Mouse (Mus musculus) cerebellum, adult 9-11 months (tissue): Measurements from ENCODE around the gene Apod.

Experiments used
- DNase-seq: peaks from one replicate; pipeline ENCODE4 v3.0.0; 2022

Apod gene

GRCm38 (mm10) chr16:31278581-31278980 lies 36.0 kb downstream of the Apod start:
- no peak for DNase-seq

- DNase-seq = no peak
Observed at GRCm38 (mm10) chr16:31278081-31278480, 36.5 kb downstream of the Apod start.

- no peak for DNase-seq
Observed at GRCm38 (mm10) chr16:31276962-31277361, 37.6 kb downstream of the Apod start.

- peak; percentile 70 for DNase-seq
Observed at GRCm38 (mm10) chr16:31276539-31276938, 38.1 kb downstream of the Apod start.

- DNase-seq = peak; percentile 90
Observed at GRCm38 (mm10) chr16:31274674-31275460, 39.7 kb downstream of the Apod start, which contains the start of gene Ppp1r2. Gene Ppp1r2 (minus strand): TSS chr16:31275277.

GRCm38 (mm10) chr16:31274084-31274483 lies 40.5 kb downstream of the Apod start:
- DNase-seq = no peak

- DNase-seq = no peak
Observed at GRCm38 (mm10) chr16:31266692-31267091, 47.9 kb downstream of the Apod start.

GRCm38 (mm10) chr16:31256151-31256550 lies 58.5 kb downstream of the Apod start:
- DNase-seq = no peak

- DNase-seq = no peak
Observed at GRCm38 (mm10) chr16:31255685-31256084, 58.9 kb downstream of the Apod start.

GRCm38 (mm10) chr16:31249401-31249800 lies 65.2 kb downstream of the Apod start:
- DNase-seq = no peak

- no peak for DNase-seq
Observed at GRCm38 (mm10) chr16:31248717-31249116, 65.9 kb downstream of the Apod start.

- DNase-seq = no peak
Observed at GRCm38 (mm10) chr16:31247442-31247841, 67.2 kb downstream of the Apod start.
